Mouse (Mus musculus) layer of hippocampus, adult 11-12 months (tissue): ENCODE results near the gene Fcrl1.
"Not testable (repeated sequence)": the region's sequence is repeated elsewhere in the genome, so short reads cannot be mapped to it uniquely, and the experiment has no call there.

Source experiments
- DNase-seq: peaks from one replicate; pipeline ENCODE4 v3.0.0; 2022; ENCODE audit warnings: low spot score

The Fcrl1 gene

GRCm38 (mm10) chr3:87376195-87377165 lies at the start of gene Fcrl1:
Fcrl1 (plus strand) TSS chr3:87376387.
- no peak for DNase-seq

GRCm38 (mm10) chr3:87337899-87338298 lies 38.3 kb upstream of the Fcrl1 start:
- no peak for DNase-seq

GRCm38 (mm10) chr3:87350992-87351391 lies 25.2 kb upstream of the Fcrl1 start:
- not testable (repeated sequence) for DNase-seq

- DNase-seq: no peak
Measured at GRCm38 (mm10) chr3:87357581-87357980, 18.6 kb upstream of the Fcrl1 start, which contains the start of gene Cd5l. Cd5l (plus strand) TSS chr3:87357881.

GRCm38 (mm10) chr3:87359215-87359614 lies 17.0 kb upstream of the Fcrl1 start:
- no peak for DNase-seq

- DNase-seq: no peak
Measured at GRCm38 (mm10) chr3:87360466-87360865, 15.7 kb upstream of the Fcrl1 start.

GRCm38 (mm10) chr3:87365691-87366090 lies 10.5 kb upstream of the Fcrl1 start:
- no peak for DNase-seq

GRCm38 (mm10) chr3:87367511-87367910 lies 8.7 kb upstream of the Fcrl1 start:
- no peak for DNase-seq

GRCm38 (mm10) chr3:87369181-87369580 lies 7.0 kb upstream of the Fcrl1 start:
- DNase-seq: no peak

GRCm38 (mm10) chr3:87377228-87377627 lies 1.0 kb downstream of the Fcrl1 start:
- no peak for DNase-seq

- DNase-seq: no peak
Measured at GRCm38 (mm10) chr3:87377719-87378118, 1.5 kb downstream of the Fcrl1 start.

GRCm38 (mm10) chr3:87379641-87380315 lies 3.6 kb downstream of the Fcrl1 start:
- not testable (repeated sequence) for DNase-seq

GRCm38 (mm10) chr3:87381806-87382712 lies 5.9 kb downstream of the Fcrl1 start:
- DNase-seq: no peak

GRCm38 (mm10) chr3:87383308-87383707 lies 7.1 kb downstream of the Fcrl1 start:
- DNase-seq: no peak

- DNase-seq: no peak
Measured at GRCm38 (mm10) chr3:87385105-87385504, 8.9 kb downstream of the Fcrl1 start.

GRCm38 (mm10) chr3:87390935-87391334 lies 14.7 kb downstream of the Fcrl1 start:
- DNase-seq: no peak

- no peak for DNase-seq
Measured at GRCm38 (mm10) chr3:87398809-87399208, 22.6 kb downstream of the Fcrl1 start.

- no peak for DNase-seq
Measured at GRCm38 (mm10) chr3:87399906-87400305, 23.7 kb downstream of the Fcrl1 start.

GRCm38 (mm10) chr3:87401321-87401720 lies 25.1 kb downstream of the Fcrl1 start:
- DNase-seq: no peak

GRCm38 (mm10) chr3:87408171-87408570 lies 32.0 kb downstream of the Fcrl1 start:
- DNase-seq: no peak

- DNase-seq: no peak
Measured at GRCm38 (mm10) chr3:87409196-87409935, 33.2 kb downstream of the Fcrl1 start.
